Mouse (Mus musculus) midbrain, embryonic 10.5 days (tissue): Measurements from ENCODE around the gene Shroom3. TPM values are rescaled to one million over a fixed set of nuclear protein-coding genes. Genes with fewer than 3 reads are reported as not detected.

Experiments
- DNase-seq: peaks from one replicate; pipeline ENCODE4 v3.0.0-alpha.2; 2017; ENCODE audit warnings: low spot score
- H3K27ac ChIP-seq: fragments of 300-500 bp; sonication (generic); replicated peaks from 2 replicates; pipeline ENCODE4 v1.5.1; 2016; ENCODE audit warnings: mild to moderate bottlenecking
- H3K27me3 ChIP-seq: fragments of 300-500 bp; sonication (generic); 2 replicates; pipeline ENCODE4 v1.6.1; 2016; ENCODE audit warnings: low read depth, mild to moderate bottlenecking; ENCODE audit not compliant: poor library complexity, severe bottlenecking
- H3K36me3 ChIP-seq: fragments of 300-500 bp; sonication (generic); 2 replicates; pipeline ENCODE4 v1.6.1; 2016; ENCODE audit warnings: mild to moderate bottlenecking, moderate library complexity
- H3K4me1 ChIP-seq: fragments of 300-500 bp; sonication (generic); 2 replicates; pipeline ENCODE4 v1.6.1; 2016
- H3K4me3 ChIP-seq: fragments of 300-500 bp; sonication (generic); 2 replicates; pipeline ENCODE4 v1.5.1; 2016; ENCODE audit warnings: mild to moderate bottlenecking, moderate library complexity
- H3K9me3 ChIP-seq: fragments of 300-500 bp; sonication (generic); replicated peaks from 2 replicates; pipeline ENCODE4 v1.6.1; 2016; ENCODE audit warnings: mild to moderate bottlenecking
- WGBS: fragments of 180-500 bp; shearing (Covaris S2); methylation state at CpG from one replicate; pipeline ENCODE4 v1.1.7; 2016; 5-methylcytosine and 5-hydroxymethylcytosine counted together
- polyA plus RNA-seq: library from polyadenylated mRNA; unstranded; fragments of >200 nt; fragmentation: Nextera tagmentation; extraction: Ambion mirVana; gene quantifications from 2 replicates; pipeline ENCODE4 v1.2.1, GENCODE M21; 2016

The Shroom3 gene
- polyA plus RNA-seq, 1 experiment from 2014 or later, result 8.3 TPM

DNA sequence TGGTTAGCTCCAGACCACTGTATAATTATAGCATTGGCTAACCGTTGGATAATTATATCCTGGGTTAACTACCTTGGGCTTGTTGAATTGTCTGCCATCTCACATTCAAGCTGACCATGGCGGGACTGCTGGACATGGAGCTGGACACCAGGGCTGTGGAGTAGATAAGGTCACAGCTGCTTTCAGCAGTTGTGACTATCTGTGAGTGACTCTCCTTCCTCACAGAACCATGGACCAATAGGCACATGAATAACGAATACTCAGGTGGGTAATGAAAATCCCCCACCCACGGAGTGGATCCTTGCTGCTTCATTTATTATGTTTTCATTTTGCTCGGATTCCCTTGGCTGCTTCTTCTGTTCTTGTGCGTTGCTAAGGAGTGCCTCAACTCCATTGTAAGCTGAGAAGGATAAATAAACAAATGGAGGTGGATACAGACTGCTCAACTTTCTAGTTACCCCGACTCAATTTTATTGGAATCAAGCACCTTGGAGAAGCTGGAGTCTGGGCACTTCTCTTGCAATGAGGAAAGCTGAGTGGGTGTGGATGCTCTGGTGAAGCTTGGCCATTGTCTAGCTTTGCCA lies 84.1 kb downstream of the Shroom3 start:
- no peak overlapping the region for H3K4me3 ChIP-seq
- peaks cover 26% of the 10 kb centered on the region for H3K4me1 ChIP-seq
- H3K36me3 ChIP-seq, result peaks cover 6% of the 10 kb centered on the region; the same call in 1 of the 2 replicates
- no peak overlapping the region; the same call in 1 of the 2 replicates for H3K27ac ChIP-seq
- 48% methylated on average over 7 of the region's 7 CpGs for WGBS
- no peaks in the 10 kb centered on the region for H3K27me3 ChIP-seq
- no peak for DNase-seq
- H3K9me3 ChIP-seq, result peaks cover 6% of the 10 kb centered on the region

GRCm38 (mm10) chr5:92767857-92768291 lies 84.6 kb downstream of the Shroom3 start:
- H3K27me3 ChIP-seq, result no peaks in the 10 kb centered on the region
- 63% methylated on average over 6 of the region's 6 CpGs for WGBS
- peaks cover 24% of the 10 kb centered on the region for H3K4me1 ChIP-seq
- no peak overlapping the region; the same call in 1 of the 2 replicates for H3K27ac ChIP-seq
- DNase-seq, result no peak
- peaks cover 6% of the 10 kb centered on the region for H3K9me3 ChIP-seq
- H3K36me3 ChIP-seq, result peaks cover 6% of the 10 kb centered on the region; the same call in 1 of the 2 replicates
- no peak overlapping the region for H3K4me3 ChIP-seq

- 81% methylated on average over 3 of the region's 3 CpGs for WGBS
- no peak overlapping the region for H3K27ac ChIP-seq
- 0 out of 2 replicates have a peak, but pooled peaks cover 10% of the 10 kb centered on the region for H3K4me1 ChIP-seq
Measured at GRCm38 (mm10) chr5:92773821-92774220, 90.6 kb downstream of the Shroom3 start.

GRCm38 (mm10) chr5:92774419-92774818 lies 91.2 kb downstream of the Shroom3 start:
- no peaks in the 10 kb centered on the region for H3K27me3 ChIP-seq
- no peak overlapping the region for H3K27ac ChIP-seq
- H3K4me3 ChIP-seq, result no peak overlapping the region
- H3K9me3 ChIP-seq, result peaks cover 5% of the 10 kb centered on the region
- DNase-seq, result no peak
- H3K36me3 ChIP-seq, result peaks cover 5% of the 10 kb centered on the region; the same call in 1 of the 2 replicates
- WGBS, result 43% methylated on average over 2 of the region's 2 CpGs
- 0 out of 2 replicates have a peak, but pooled peaks cover 10% of the 10 kb centered on the region for H3K4me1 ChIP-seq

More at GRCm38 (mm10) chr5:92773821-92774220, 90.6 kb downstream of the Shroom3 start:
- H3K4me3 ChIP-seq, result no peak overlapping the region
- peaks cover 6% of the 10 kb centered on the region; the same call in 1 of the 2 replicates for H3K36me3 ChIP-seq
- peaks cover 6% of the 10 kb centered on the region for H3K9me3 ChIP-seq
- H3K27me3 ChIP-seq, result no peaks in the 10 kb centered on the region
- no peak for DNase-seq

DNA sequence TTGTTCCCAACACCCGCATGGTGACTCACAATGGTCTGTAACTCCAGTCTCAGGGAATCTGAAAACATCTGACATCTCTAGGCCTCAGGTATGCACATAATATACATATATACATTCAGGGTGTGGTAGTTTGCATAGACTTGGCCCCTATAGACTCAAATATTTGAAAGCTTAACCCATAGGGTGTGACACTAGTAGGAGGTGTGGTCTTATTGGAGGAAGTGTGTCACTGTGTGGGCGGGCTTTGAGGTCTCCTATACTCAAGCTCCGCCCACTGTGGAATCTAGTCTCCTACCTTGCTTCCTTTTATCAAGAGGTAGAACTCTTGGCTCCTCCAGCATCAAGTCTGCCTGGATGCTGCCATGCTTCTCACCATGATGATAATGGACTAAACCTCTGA lies 91.7 kb downstream of the Shroom3 start:
- 0 out of 2 replicates have a peak, but pooled peaks cover under 1% of the 10 kb centered on the region for H3K9me3 ChIP-seq
- 91% methylated on average over 3 of the region's 3 CpGs for WGBS
- DNase-seq, result no peak
- H3K36me3 ChIP-seq, result 0 out of 2 replicates have a peak, but pooled peaks cover under 1% of the 10 kb centered on the region
- H3K4me1 ChIP-seq, result 0 out of 2 replicates have a peak, but pooled peaks cover 10% of the 10 kb centered on the region
- H3K4me3 ChIP-seq, result no peak overlapping the region
- no peaks in the 10 kb centered on the region for H3K27me3 ChIP-seq
- no peak overlapping the region for H3K27ac ChIP-seq

DNA sequence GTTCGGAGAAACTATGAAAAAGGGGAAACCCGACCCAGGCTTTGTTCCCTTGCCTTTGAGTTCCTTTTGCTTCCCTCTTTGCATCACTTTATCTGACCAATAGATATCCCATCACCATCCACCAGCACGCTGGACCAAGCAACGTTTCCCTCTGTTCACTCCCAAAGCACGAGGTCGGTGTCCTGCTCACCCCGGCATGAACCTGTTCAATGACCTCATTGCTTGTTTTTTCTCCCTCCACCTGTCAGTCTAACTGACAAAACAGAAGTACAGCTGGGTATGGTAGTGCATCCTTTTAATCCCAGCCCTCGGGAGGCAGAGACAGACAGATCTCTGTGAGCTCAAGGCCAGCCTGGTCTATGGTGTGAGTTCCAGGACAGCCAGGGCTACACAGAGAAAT lies 95.2 kb downstream of the Shroom3 start:
- no peak overlapping the region for H3K4me3 ChIP-seq
- 76% methylated on average over 8 of the region's 8 CpGs for WGBS
- peaks cover 13% of the 10 kb centered on the region; the same call in 1 of the 2 replicates for H3K9me3 ChIP-seq
- no peak overlapping the region for H3K27ac ChIP-seq
- DNase-seq, result no peak
- H3K36me3 ChIP-seq, result peaks cover 18% of the 10 kb centered on the region
- H3K27me3 ChIP-seq, result no peaks in the 10 kb centered on the region
- H3K4me1 ChIP-seq, result peaks cover 21% of the 10 kb centered on the region

DNA sequence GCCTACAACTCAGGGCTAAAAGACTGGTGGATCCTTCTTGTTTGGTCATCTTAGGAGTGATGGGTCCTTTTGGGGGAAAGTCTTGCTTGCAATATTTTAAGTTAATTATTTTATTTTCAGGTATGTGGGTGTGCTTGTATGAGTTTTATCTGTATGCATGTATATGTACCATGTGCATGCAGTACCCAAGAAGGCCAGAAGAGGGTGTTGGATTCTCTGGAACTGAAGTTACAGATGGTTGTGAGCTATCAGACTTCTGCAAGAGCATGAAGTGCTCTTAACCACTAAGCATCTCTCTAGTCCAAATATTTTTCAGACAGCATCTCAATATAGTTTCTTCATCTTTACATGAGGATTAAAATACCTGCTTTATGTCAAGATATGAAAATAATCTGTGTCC lies 97.8 kb downstream of the Shroom3 start:
- H3K27ac ChIP-seq, result no peak overlapping the region

DNA sequence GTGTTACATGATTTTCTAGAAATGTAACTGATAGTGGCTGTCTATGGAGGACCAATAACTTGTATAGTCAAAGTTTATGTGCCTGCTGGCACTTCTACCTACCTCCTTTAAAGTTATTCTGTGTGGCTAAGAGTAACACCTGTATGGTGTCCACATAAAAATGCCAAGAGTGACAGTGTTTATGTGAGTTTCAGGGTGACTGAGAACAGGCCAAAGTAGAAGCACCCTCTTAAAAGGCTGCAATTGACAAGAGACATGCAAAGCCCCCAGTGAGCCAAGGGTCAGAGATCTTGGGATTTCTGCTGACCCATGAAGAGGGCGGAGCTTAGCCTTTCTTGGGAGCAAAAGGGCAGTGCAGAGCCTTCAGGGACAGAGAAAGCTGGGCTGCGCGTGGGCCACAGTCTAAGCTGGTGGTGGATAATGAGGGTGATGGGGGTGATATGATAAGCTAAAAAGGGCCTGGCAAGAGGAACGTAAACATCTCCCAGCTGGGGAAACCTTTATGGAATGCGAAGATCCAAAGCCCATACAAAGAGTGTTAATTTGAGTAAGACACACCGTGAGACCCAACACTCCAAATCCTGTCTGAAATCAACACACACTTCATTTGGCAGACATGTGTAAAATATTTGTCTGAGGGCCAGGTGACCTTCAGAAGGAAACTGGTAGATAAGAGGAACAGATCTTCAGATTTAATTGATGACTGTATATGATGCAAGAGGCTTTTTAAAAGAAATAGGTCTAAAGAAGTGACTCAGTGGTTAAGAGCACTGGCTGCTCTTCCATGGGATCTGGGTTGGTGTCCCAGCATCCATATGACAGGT lies 101.0 kb downstream of the Shroom3 start:
- 17% methylated on average over 6 of the region's 6 CpGs for WGBS
- Histone ChIP-seq H3K9me3 (peaks cover 15% of the 10 kb centered on the region; the same call in 1 of the 2 replicates), H3K27ac (peak overlapping the region; percentile 55), H3K4me3 (no peak overlapping the region), H3K36me3 (peaks cover 18% of the 10 kb centered on the region), H3K4me1 (peaks cover 36% of the 10 kb centered on the region), H3K27me3 (no peaks in the 10 kb centered on the region)
- DNase-seq, result peak; percentile 46

More for the DNA sequence above, 97.8 kb downstream of the Shroom3 start:
- peaks cover 15% of the 10 kb centered on the region; the same call in 1 of the 2 replicates for H3K9me3 ChIP-seq
- peaks cover 36% of the 10 kb centered on the region for H3K4me1 ChIP-seq
- no peak overlapping the region for H3K4me3 ChIP-seq
- no peaks in the 10 kb centered on the region for H3K27me3 ChIP-seq
- no peak for DNase-seq
- H3K36me3 ChIP-seq, result peaks cover 18% of the 10 kb centered on the region

DNA sequence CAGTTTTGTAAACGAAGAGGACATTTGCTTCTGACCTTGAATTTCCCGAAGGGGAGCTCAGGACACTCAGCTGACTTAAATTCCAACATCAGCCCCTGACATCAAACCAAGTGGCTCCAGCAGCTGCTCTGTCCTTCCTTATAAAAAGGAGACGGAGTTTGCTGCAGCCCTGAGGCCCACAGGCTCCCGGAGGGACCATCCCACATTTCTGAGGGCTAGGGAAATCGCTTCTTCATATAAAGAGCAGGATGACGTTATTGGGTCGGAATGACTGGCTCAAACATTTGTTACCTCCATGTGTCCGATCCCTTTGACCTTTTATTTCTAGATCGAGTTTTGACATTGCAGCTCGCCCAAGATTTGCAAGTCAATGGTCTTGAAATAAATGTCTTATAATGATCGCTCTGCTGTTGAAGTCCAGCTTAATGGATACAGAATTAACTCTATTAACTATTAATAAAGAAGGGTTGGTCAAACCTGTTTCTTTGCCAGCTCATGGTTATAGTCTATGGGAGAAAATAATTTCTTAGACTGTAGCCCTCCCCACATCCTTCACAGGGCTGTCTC lies 102.7 kb downstream of the Shroom3 start:
- H3K27me3 ChIP-seq, result no peaks in the 10 kb centered on the region
- 91% methylated on average over 11 of the region's 11 CpGs for WGBS
- no peak for DNase-seq
- peaks cover 41% of the 10 kb centered on the region for H3K4me1 ChIP-seq
- no peak overlapping the region for H3K27ac ChIP-seq
- peaks cover 13% of the 10 kb centered on the region for H3K36me3 ChIP-seq
- peaks cover 10% of the 10 kb centered on the region; the same call in 1 of the 2 replicates for H3K9me3 ChIP-seq
- H3K4me3 ChIP-seq, result no peak overlapping the region

DNA sequence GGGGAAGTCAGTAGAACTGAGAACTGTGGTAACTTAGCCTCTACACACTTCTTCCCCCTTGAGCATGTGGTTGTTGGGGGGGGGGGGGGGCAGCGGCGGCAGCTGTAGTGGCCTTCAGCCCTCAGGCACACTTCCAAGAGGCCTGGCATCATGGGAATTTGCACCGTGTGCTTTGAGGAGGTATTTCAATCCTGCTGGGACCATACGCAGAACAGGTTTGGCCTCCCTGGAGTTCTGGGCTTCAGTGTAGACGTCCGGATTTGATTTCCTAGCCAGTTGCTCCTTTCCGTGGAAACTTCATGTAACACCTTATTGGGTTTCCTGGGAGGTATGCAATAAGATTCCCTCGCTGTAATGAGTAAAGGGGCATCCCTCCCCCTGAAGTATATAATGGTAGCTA lies 105.8 kb downstream of the Shroom3 start:
- H3K4me1 ChIP-seq, result peaks cover 34% of the 10 kb centered on the region
- H3K9me3 ChIP-seq, result 0 out of 2 replicates have a peak, but pooled peaks cover 2% of the 10 kb centered on the region
- no peaks in the 10 kb centered on the region for H3K27me3 ChIP-seq
- 75% methylated on average over 8 of the region's 8 CpGs for WGBS
- no peak overlapping the region for H3K4me3 ChIP-seq
- H3K36me3 ChIP-seq, result peaks cover 6% of the 10 kb centered on the region
- no peak overlapping the region for H3K27ac ChIP-seq
- no peak for DNase-seq

DNA sequence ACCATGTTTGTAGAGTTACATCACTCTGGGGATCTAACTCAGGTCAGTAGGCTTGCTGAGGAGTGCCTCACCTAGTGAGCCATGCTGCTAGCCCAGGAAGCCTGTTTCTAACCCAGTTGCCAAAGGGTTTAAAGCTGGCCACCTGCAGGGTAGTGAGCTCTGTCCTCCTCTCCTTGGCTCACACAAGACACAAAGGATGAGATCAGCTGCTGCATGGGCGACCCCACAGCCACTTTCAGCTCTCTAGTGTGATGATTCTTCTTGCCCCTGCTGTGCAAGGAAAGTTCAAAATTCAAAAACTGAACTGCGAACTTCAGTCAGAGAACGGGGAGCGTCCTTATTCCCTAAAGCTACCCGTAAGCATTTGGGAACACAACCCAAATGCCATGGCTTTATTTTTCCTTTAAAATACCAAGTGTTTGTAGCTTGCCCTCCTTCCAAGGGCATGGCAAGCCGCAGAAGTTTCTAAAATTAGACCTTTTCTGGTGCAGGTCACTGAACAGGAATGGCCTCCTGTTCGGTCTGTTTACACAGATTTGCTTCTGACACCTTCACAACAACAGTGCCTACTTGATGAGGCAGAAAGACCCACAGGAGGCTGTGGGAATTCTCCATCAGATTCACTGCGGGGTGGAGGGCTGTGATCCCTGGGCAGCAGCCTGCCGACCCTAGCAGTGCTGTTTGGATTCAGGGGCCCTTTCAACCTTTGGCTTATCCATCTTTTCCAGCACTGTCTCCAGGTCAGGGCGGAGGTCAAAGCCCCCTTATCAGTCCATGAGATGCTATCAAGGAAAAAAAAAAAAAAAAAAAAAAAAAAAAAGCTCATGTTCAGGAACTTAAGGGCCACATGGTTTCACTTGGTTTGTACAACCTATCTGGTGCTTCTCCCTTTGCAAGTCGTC lies 113.1 kb downstream of the Shroom3 start:
- Histone ChIP-seq H3K36me3 (peaks cover 18% of the 10 kb centered on the region), H3K27ac (peak overlapping the region; percentile 71), H3K4me3 (no peak overlapping the region), H3K9me3 (peaks cover 6% of the 10 kb centered on the region; the same call in 1 of the 2 replicates), H3K27me3 (no peaks in the 10 kb centered on the region), H3K4me1 (peaks cover 30% of the 10 kb centered on the region)
- DNase-seq, result peak; percentile 32
- WGBS, result 26% methylated on average over 11 of the region's 11 CpGs

DNA sequence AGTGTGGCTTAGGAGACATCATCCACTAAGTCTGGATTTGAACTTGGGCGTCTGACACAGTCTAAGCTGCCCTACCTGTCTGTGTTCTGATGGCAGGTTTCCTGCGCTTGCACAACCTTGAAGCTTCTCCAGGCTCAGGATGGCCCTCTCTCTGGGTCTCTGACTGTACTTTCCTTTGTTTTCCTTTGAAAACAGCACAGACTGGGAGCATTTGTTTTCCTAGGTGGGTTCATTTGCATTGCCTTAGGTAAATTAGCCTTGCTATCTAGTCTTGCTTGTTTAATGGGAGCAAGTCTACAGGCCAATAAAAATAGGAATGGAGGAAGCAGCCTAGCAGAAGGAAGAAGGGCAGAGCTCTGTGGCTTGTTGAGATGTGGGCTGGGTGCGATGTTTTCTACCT lies 114.7 kb downstream of the Shroom3 start:
- Histone ChIP-seq H3K9me3 (peaks cover 6% of the 10 kb centered on the region; the same call in 1 of the 2 replicates), H3K27me3 (no peaks in the 10 kb centered on the region), H3K36me3 (peaks cover 18% of the 10 kb centered on the region), H3K4me3 (no peak overlapping the region), H3K27ac (no peak overlapping the region), H3K4me1 (peaks cover 32% of the 10 kb centered on the region)
- WGBS, result 81% methylated on average over 3 of the region's 3 CpGs
- no peak for DNase-seq
